Mouse (Mus musculus) midbrain, postnatal 0 days (tissue): ENCODE results near the gene Sgca. TPM values are rescaled to one million over a fixed set of nuclear protein-coding genes. Genes with fewer than 3 reads are reported as not detected.

Source experiments
- ATAC-seq: fragments of 200-750 bp; cut with Nextera tagmentation; 2 replicates; pipeline ENCODE4 v1.8.0; 2017; ENCODE audit warnings: moderate number of reproducible peaks, mild to moderate bottlenecking, moderate TSS enrichment, moderate library complexity; ENCODE audit not compliant: low FRiP score
- DNase-seq: peaks from one replicate; pipeline ENCODE4 v3.0.0-alpha.2; 2015; ENCODE audit warnings: low spot score
- H3K27ac ChIP-seq: fragments of 300-500 bp; sonication (generic); 2 replicates; pipeline ENCODE4 v1.5.1; 2014; ENCODE audit warnings: low read depth, mild to moderate bottlenecking, low read length, mixed read lengths
- H3K27me3 ChIP-seq: fragments of 300-500 bp; sonication (generic); 2 replicates; pipeline ENCODE4 v1.6.1; 2014; ENCODE audit warnings: low read length, control low read depth, mixed read lengths; ENCODE audit not compliant: insufficient read depth
- H3K36me3 ChIP-seq: fragments of 300-500 bp; sonication (generic); 2 replicates; pipeline ENCODE4 v1.6.1; 2014; ENCODE audit warnings: low read length, control low read depth, mixed read lengths; ENCODE audit not compliant: insufficient read depth
- H3K4me1 ChIP-seq: fragments of 300-500 bp; sonication (generic); 2 replicates; pipeline ENCODE4 v1.6.1; 2014; ENCODE audit warnings: mild to moderate bottlenecking, control low read depth, antibody characterized with exemption, low read length, mixed read lengths; ENCODE audit not compliant: insufficient read depth
- H3K4me2 ChIP-seq: fragments of 300-500 bp; sonication (generic); 2 replicates; pipeline ENCODE4 v1.6.1; 2014; ENCODE audit warnings: low read depth, mild to moderate bottlenecking, low read length, mixed read lengths; ENCODE audit not compliant: poor library complexity, severe bottlenecking
- H3K4me3 ChIP-seq: fragments of 300-500 bp; sonication (generic); 2 replicates; pipeline ENCODE4 v1.5.1; 2014; ENCODE audit warnings: low read depth, mild to moderate bottlenecking, low read length, moderate library complexity
- H3K9ac ChIP-seq: fragments of 300-500 bp; sonication (generic); replicated peaks from 2 replicates; pipeline ENCODE4 v1.6.1; 2014; ENCODE audit warnings: mild to moderate bottlenecking, low read length, moderate library complexity, mixed read lengths; ENCODE audit not compliant: poor library complexity, severe bottlenecking
- H3K9me3 ChIP-seq: fragments of 300-500 bp; sonication (generic); 2 replicates; pipeline ENCODE4 v1.6.1; 2016; ENCODE audit warnings: low read length, control low read depth
- CTCF ChIP-seq: IDR thresholded peaks from 2 replicates; pipeline ENCODE4 v1.5.1; 2016; ENCODE audit warnings: antibody characterized with exemption, mild to moderate bottlenecking
- WGBS: fragments of 180-500 bp; shearing (Covaris S2); extraction: QIAGEN DNeasy Blood & Tissue Kit; methylation state at CpG from one replicate; pipeline ENCODE4 v1.1.7; 2014; 5-methylcytosine and 5-hydroxymethylcytosine counted together
- polyA plus RNA-seq: library from polyadenylated mRNA; unstranded; fragments of >200 nt; fragmentation: Nextera tagmentation; extraction: Ambion mirVana; gene quantifications from 2 replicates; pipeline ENCODE4 v1.2.1, GENCODE M21; 2015
- total RNA-seq: library from RNA; depleted of rRNA; stranded (reverse); fragments of >200 nt; gene quantifications from 2 replicates; pipeline ENCODE4 v1.2.3, GENCODE M21; 2014

Sgca gene
- total and polyA plus RNA-seq, 2 experiments from 2014 or later: 0.39 TPM; not detected in 1

- TF ChIP-seq CTCF: no peak
- peak; percentile 82 for ATAC-seq
- Histone ChIP-seq H3K9me3 (no peaks in the 10 kb centered on the region), H3K27me3 (no peaks in the 10 kb centered on the region), H3K27ac (peak within 1 kb of the TSS; percentile 96), H3K4me1 (peaks cover 27% of the 10 kb centered on the region; the same call in 1 of the 2 replicates), H3K4me3 (peak within 1 kb of the TSS; percentile 91), H3K4me2 (peak within 1 kb of the TSS; percentile 88), H3K36me3 (peaks cover 20% of the 10 kb centered on the region), H3K9ac (peak within 1 kb of the TSS; percentile 97)
- peak; percentile 92 for DNase-seq
- 0% methylated on average over 25 of the region's 32 CpGs for WGBS
Observed at GRCm38 (mm10) chr11:95009629-95010014, 33.5 kb upstream of the Sgca start, which contains the start of gene Samd14. Gene Samd14 (plus strand): TSS chr11:95009879.

GRCm38 (mm10) chr11:95008661-95009628 is 32.8 kb upstream of the Sgca start:
- DNase-seq: peak; percentile 65
- H3K4me1 ChIP-seq: peaks cover 27% of the 10 kb centered on the region; the same call in 1 of the 2 replicates
- H3K36me3 ChIP-seq: peaks cover 17% of the 10 kb centered on the region
- H3K4me2 ChIP-seq: peak overlapping the region; percentile 88
- WGBS: 29% methylated on average over 15 of the region's 15 CpGs
- peak overlapping the region; percentile 97 for H3K9ac ChIP-seq
- peak; percentile 24 for ATAC-seq
- no peaks in the 10 kb centered on the region for H3K27me3 ChIP-seq
- no peaks in the 10 kb centered on the region for H3K9me3 ChIP-seq
- peak; percentile 8 for TF ChIP-seq CTCF
- peak overlapping the region; percentile 91 for H3K4me3 ChIP-seq
- H3K27ac ChIP-seq: peak overlapping the region; percentile 96

- ATAC-seq (no peak), DNase-seq (no peak)
- WGBS: 80% methylated on average over 3 of the region's 3 CpGs
- peak overlapping the region; percentile 71; the same call in 1 of the 2 replicates for H3K27ac ChIP-seq
- peaks cover 23% of the 10 kb centered on the region; the same call in 1 of the 2 replicates for H3K4me1 ChIP-seq
- peaks cover 22% of the 10 kb centered on the region for H3K36me3 ChIP-seq
- TF ChIP-seq CTCF: no peak
- H3K27me3 ChIP-seq: no peaks in the 10 kb centered on the region
- no peak overlapping the region for H3K4me3 ChIP-seq
- peak overlapping the region; percentile 71; the same call in 1 of the 2 replicates for H3K4me2 ChIP-seq
- no peak overlapping the region for H3K9ac ChIP-seq
- H3K9me3 ChIP-seq: no peaks in the 10 kb centered on the region
Observed at GRCm38 (mm10) chr11:95007418-95007817, 31.3 kb upstream of the Sgca start.

GRCm38 (mm10) chr11:95006525-95007219 is 30.5 kb upstream of the Sgca start:
- Histone ChIP-seq H3K9me3 (no peaks in the 10 kb centered on the region), H3K4me2 (peak overlapping the region; percentile 71), H3K36me3 (peaks cover 29% of the 10 kb centered on the region), H3K27ac (peak overlapping the region; percentile 71), H3K4me1 (peaks cover 19% of the 10 kb centered on the region; the same call in 1 of the 2 replicates), H3K4me3 (peak overlapping the region; percentile 30), H3K27me3 (no peaks in the 10 kb centered on the region), H3K9ac (peak overlapping the region; percentile 64)
- 2% methylated on average over 27 of the region's 27 CpGs for WGBS
- ATAC-seq (peak; percentile 60), DNase-seq (peak; percentile 88)
- peak; percentile 11; the same call in 1 of the 2 replicates for TF ChIP-seq CTCF

GRCm38 (mm10) chr11:95006038-95006437 is 29.9 kb upstream of the Sgca start:
- Histone ChIP-seq H3K4me3 (no peak overlapping the region), H3K27ac (peak overlapping the region; percentile 71), H3K36me3 (peaks cover 33% of the 10 kb centered on the region), H3K27me3 (no peaks in the 10 kb centered on the region), H3K9me3 (no peaks in the 10 kb centered on the region), H3K4me2 (peak overlapping the region; percentile 71; the same call in 1 of the 2 replicates), H3K4me1 (peaks cover 19% of the 10 kb centered on the region; the same call in 1 of the 2 replicates), H3K9ac (0 out of 2 replicates have a peak overlapping the region, but pooled peaks have one; percentile 30)
- DNase-seq (no peak), ATAC-seq (no peak)
- no peak for TF ChIP-seq CTCF
- WGBS: 29% methylated on average over 4 of the region's 4 CpGs
